Mouse (Mus musculus) liver, postnatal 0 days (tissue): ENCODE measurements at regions not wholly inside any gene's neighbourhood (a gene's known extent, or its start where the extent isn't known, plus 50 kb on each side); places are given as distances from the start of the nearest gene placed in this dataset.

Source experiments
- ATAC-seq: fragments of 200-750 bp; cut with Nextera tagmentation; 2 replicates; pipeline ENCODE4 v1.8.0; 2017; ENCODE audit warnings: mild to moderate bottlenecking, moderate library complexity
- DNase-seq: peaks from one replicate; pipeline ENCODE4 v3.0.0-alpha.2; 2016
- H3K27ac ChIP-seq: fragments of 300-500 bp; sonication (generic); 2 replicates; pipeline ENCODE4 v1.5.1; 2014; ENCODE audit warnings: antibody characterized with exemption, moderate library complexity, mild to moderate bottlenecking, low read depth
- H3K27me3 ChIP-seq: fragments of 300-500 bp; sonication (generic); 2 replicates; pipeline ENCODE4 v1.6.1; 2014; ENCODE audit warnings: low read length, control low read depth, mixed read lengths; ENCODE audit not compliant: insufficient read depth
- H3K36me3 ChIP-seq: fragments of 300-500 bp; sonication (generic); replicated peaks from 2 replicates; pipeline ENCODE4 v1.6.1; 2014; ENCODE audit warnings: mild to moderate bottlenecking, control low read depth, low read length, moderate library complexity, mixed read lengths; ENCODE audit not compliant: insufficient read depth
- H3K4me1 ChIP-seq: fragments of 300-500 bp; sonication (generic); 2 replicates; pipeline ENCODE4 v1.6.1; 2014; ENCODE audit warnings: antibody characterized with exemption, mild to moderate bottlenecking, control low read depth; ENCODE audit not compliant: insufficient read depth
- H3K4me2 ChIP-seq: fragments of 300-500 bp; sonication (generic); 2 replicates; pipeline ENCODE4 v1.6.1; 2014; ENCODE audit warnings: low read depth, mild to moderate bottlenecking, low read length, moderate library complexity, mixed read lengths
- H3K4me3 ChIP-seq: fragments of 300-500 bp; sonication (generic); 2 replicates; pipeline ENCODE4 v1.5.1; 2014; ENCODE audit warnings: low read depth, low read length
- H3K9ac ChIP-seq: fragments of 300-500 bp; sonication (generic); replicated peaks from 2 replicates; pipeline ENCODE4 v1.6.1; 2014; ENCODE audit warnings: mild to moderate bottlenecking, moderate library complexity
- H3K9me3 ChIP-seq: fragments of 300-500 bp; sonication (generic); 2 replicates; pipeline ENCODE4 v1.6.1; 2016; ENCODE audit warnings: mild to moderate bottlenecking, control low read depth, low read length, mixed read lengths
- CTCF ChIP-seq: sonication (generic); IDR thresholded peaks from 2 replicates; pipeline ENCODE4 v1.5.1; 2016; ENCODE audit warnings: antibody characterized with exemption, low read depth
- EP300 ChIP-seq: IDR thresholded peaks from 2 replicates; pipeline ENCODE4 v1.6.1; 2016; ENCODE audit warnings: antibody characterized with exemption, low read depth, mild to moderate bottlenecking
- WGBS: fragments of 180-500 bp; shearing (Covaris S2); extraction: QIAGEN DNeasy Blood & Tissue Kit; methylation state at CpG from one replicate; pipeline ENCODE4 v1.1.7; 2014; ENCODE audit not compliant: insufficient replicate concordance; 5-methylcytosine and 5-hydroxymethylcytosine counted together

GRCm38 (mm10) chr17:44336842-44337241 is 148.5 kb downstream of the Clic5 start:
- H3K4me1 ChIP-seq, result no peaks in the 10 kb centered on the region
- H3K4me3 ChIP-seq, result no peak overlapping the region
- no peaks in the 10 kb centered on the region for H3K9me3 ChIP-seq
- ATAC-seq (no peak), DNase-seq (no peak)
- H3K27ac ChIP-seq, result no peak overlapping the region
- TF ChIP-seq CTCF (no peak), EP300 (no peak)
- H3K36me3 ChIP-seq, result no peaks in the 10 kb centered on the region
- H3K27me3 ChIP-seq, result no peaks in the 10 kb centered on the region
- whole genome bisulfite sequencing, result 35% methylated on average over 6 of the region's 6 CpGs
- H3K4me2 ChIP-seq, result no peak overlapping the region
- H3K9ac ChIP-seq, result no peak overlapping the region

GRCm38 (mm10) chr17:44337253-44337652 is 148.9 kb downstream of the Clic5 start:
- H3K4me1 ChIP-seq, result no peaks in the 10 kb centered on the region
- H3K9me3 ChIP-seq, result no peaks in the 10 kb centered on the region
- no peak for DNase-seq
- WGBS, result 86% methylated on average over 5 of the region's 5 CpGs
- H3K4me2 ChIP-seq, result no peak overlapping the region
- TF ChIP-seq EP300, result no peak
- TF ChIP-seq CTCF, result no peak
- no peak for ATAC-seq
- no peaks in the 10 kb centered on the region for H3K27me3 ChIP-seq
- H3K36me3 ChIP-seq, result no peaks in the 10 kb centered on the region
- no peak overlapping the region for H3K9ac ChIP-seq
- H3K4me3 ChIP-seq, result no peak overlapping the region
- H3K27ac ChIP-seq, result no peak overlapping the region

GRCm38 (mm10) chr17:44344542-44344941 is 156.2 kb downstream of the Clic5 start:
- Histone ChIP-seq H3K4me1 (no peaks in the 10 kb centered on the region), H3K9me3 (no peaks in the 10 kb centered on the region), H3K27me3 (no peaks in the 10 kb centered on the region), H3K4me2 (no peak overlapping the region), H3K4me3 (no peak overlapping the region), H3K36me3 (no peaks in the 10 kb centered on the region), H3K27ac (no peak overlapping the region), H3K9ac (no peak overlapping the region)
- TF ChIP-seq CTCF, result no peak
- no peak for TF ChIP-seq EP300
- DNase-seq, result no peak
- no peak for ATAC-seq
- WGBS, result 81% methylated on average over 2 of the region's 2 CpGs

GRCm38 (mm10) chr17:44345374-44345773 is 157.0 kb downstream of the Clic5 start:
- WGBS, result 66% methylated on average over 2 of the region's 2 CpGs

GRCm38 (mm10) chr17:44350201-44350948 is 162.0 kb downstream of the Clic5 start:
- peak overlapping the region; percentile 45; the same call in 1 of the 2 replicates for H3K4me2 ChIP-seq
- TF ChIP-seq CTCF (no peak), EP300 (no peak)
- no peaks in the 10 kb centered on the region for H3K9me3 ChIP-seq
- ATAC-seq, result peak; percentile 64
- 34% methylated on average over 20 of the region's 20 CpGs for WGBS
- H3K27me3 ChIP-seq, result no peaks in the 10 kb centered on the region
- DNase-seq, result peak; percentile 29
- H3K4me3 ChIP-seq, result no peak overlapping the region
- H3K4me1 ChIP-seq, result peaks cover 3% of the 10 kb centered on the region; the same call in 1 of the 2 replicates
- no peak overlapping the region for H3K9ac ChIP-seq
- no peak overlapping the region for H3K27ac ChIP-seq
- H3K36me3 ChIP-seq, result no peaks in the 10 kb centered on the region

More at GRCm38 (mm10) chr17:44345374-44345773, 157.0 kb downstream of the Clic5 start:
- H3K27ac ChIP-seq, result no peak overlapping the region
- H3K27me3 ChIP-seq, result no peaks in the 10 kb centered on the region
- H3K9ac ChIP-seq, result no peak overlapping the region
- no peak overlapping the region for H3K4me2 ChIP-seq
- DNase-seq, result no peak
- H3K9me3 ChIP-seq, result no peaks in the 10 kb centered on the region
- no peak overlapping the region for H3K4me3 ChIP-seq
- H3K36me3 ChIP-seq, result no peaks in the 10 kb centered on the region
- TF ChIP-seq CTCF, result no peak
- no peak for TF ChIP-seq EP300
- H3K4me1 ChIP-seq, result no peaks in the 10 kb centered on the region; the same call in 1 of the 2 replicates
- ATAC-seq, result no peak

- ATAC-seq (no peak), DNase-seq (no peak)
- no peaks in the 10 kb centered on the region for H3K9me3 ChIP-seq
- no peaks in the 10 kb centered on the region for H3K27me3 ChIP-seq
- 70% methylated on average over 4 of the region's 4 CpGs for WGBS
- H3K4me2 ChIP-seq, result peak overlapping the region; percentile 45; the same call in 1 of the 2 replicates
- H3K4me1 ChIP-seq, result peaks cover 3% of the 10 kb centered on the region; the same call in 1 of the 2 replicates
- H3K27ac ChIP-seq, result no peak overlapping the region
- TF ChIP-seq CTCF (no peak), EP300 (no peak)
- no peak overlapping the region for H3K4me3 ChIP-seq
- no peak overlapping the region for H3K9ac ChIP-seq
- no peaks in the 10 kb centered on the region for H3K36me3 ChIP-seq
These were observed 162.5 kb downstream of the Clic5 start for GRCm38 (mm10) chr17:44350949-44351244.
